Mouse (Mus musculus) heart, adult 2 months (tissue): ENCODE data around the gene Kif5c. TPM values are rescaled to one million over a fixed set of nuclear protein-coding genes. Genes with fewer than 3 reads are reported as not detected.
A peak's percentile ranks its signal among the peaks of the same experiment; 100 is the strongest.

ENCODE experiments used
- DNase-seq, 2 experiments: peaks; one replicate each; pipeline ENCODE4 v3.0.0; 2021
- H3K27ac ChIP-seq: fragments of 200-600 bp; 2 replicates; pipeline ENCODE4 v1.8.1; 2022
- H3K27me3 ChIP-seq: fragments of 200-500 bp; 2 replicates; pipeline ENCODE4 v1.6.1; 2012; ENCODE audit warnings: mild to moderate bottlenecking, low read length, inconsistent platforms, mixed read lengths; ENCODE audit not compliant: control insufficient read depth, insufficient read depth
- H3K36me3 ChIP-seq: fragments of 200-500 bp; 2 replicates; pipeline ENCODE4 v1.6.1; 2012; ENCODE audit warnings: low read length, inconsistent platforms; ENCODE audit not compliant: control insufficient read depth, insufficient read depth
- H3K4me1 ChIP-seq: fragments of 200-500 bp; 2 replicates; pipeline ENCODE4 v1.6.1; 2011; ENCODE audit warnings: low read length; ENCODE audit not compliant: control insufficient read depth, insufficient read depth
- H3K4me3 ChIP-seq: fragments of 200-600 bp; 2 replicates; pipeline ENCODE4 v1.8.1; 2022
- H3K79me2 ChIP-seq: fragments of 200-500 bp; replicated peaks from 2 replicates; pipeline ENCODE4 v1.6.1; 2012; ENCODE audit warnings: mild to moderate bottlenecking, inconsistent platforms, low read length, moderate library complexity, mixed read lengths; ENCODE audit not compliant: control insufficient read depth, insufficient read depth
- H3K9ac ChIP-seq: fragments of 200-500 bp; 2 replicates; pipeline ENCODE4 v1.6.1; 2012; ENCODE audit warnings: low read depth, mild to moderate bottlenecking, control low read depth, inconsistent platforms, low read length, mixed read lengths
- CTCF ChIP-seq: fragments of 200-600 bp; IDR thresholded peaks from 2 replicates; pipeline ENCODE4 v1.8.1; 2022; ENCODE audit warnings: antibody characterized with exemption, mild to moderate bottlenecking, moderate library complexity
- EP300 ChIP-seq: fragments of 200-500 bp; IDR thresholded peaks from 2 replicates; pipeline ENCODE4 v1.6.1; 2011; ENCODE audit warnings: low read depth, low read length, control low read depth; ENCODE audit not compliant: insufficient read depth
- POLR2A ChIP-seq: fragments of 200-500 bp; IDR thresholded peaks from 2 replicates; pipeline ENCODE4 v1.6.1; 2011; ENCODE audit warnings: mild to moderate bottlenecking, low read depth, low read length, control low read depth; ENCODE audit not compliant: insufficient read depth
- WGBS: fragments of 180-500 bp; shearing (Covaris S2); methylation state at CpG from one replicate; pipeline ENCODE4 v1.1.7; 2018; 5-methylcytosine and 5-hydroxymethylcytosine counted together
- intact Hi-C: fragments of 180-260 bp; cut with DNase I; formaldehyde crosslinking; loops from one replicate; pipeline ENCODE4 v1.15.1; 2025
- polyA plus RNA-seq: library from polyadenylated mRNA; depleted of rRNA; stranded (reverse); fragments of >200 nt; gene quantifications from 2 replicates; pipeline ENCODE4 v1.2.3, GENCODE M21; 2012
- total RNA-seq, 2 experiments: library from RNA; stranded (reverse); gene quantifications; 2 replicates each; pipeline ENCODE4 v1.2.3; 2021

Kif5c gene
- total and polyA plus RNA-seq, 3 experiments, result 0.52 to 0.82 (median 0.60) TPM

- Histone ChIP-seq H3K4me3 (no peak overlapping the region), H3K4me1 (no peaks in the 10 kb centered on the region), H3K36me3 (no peaks in the 10 kb centered on the region), H3K27me3 (no peaks in the 10 kb centered on the region), H3K27ac (no peak overlapping the region), H3K9ac (no peak overlapping the region), H3K79me2 (no peaks in the 10 kb centered on the region)
- no peak for DNase-seq
- no peak for TF ChIP-seq POLR2A
- peak; percentile 29; the same call in 1 of the 2 replicates for TF ChIP-seq CTCF
- intact Hi-C loops, result no loop called here
Measured at GRCm38 (mm10) chr2:49775735-49776134, 156.6 kb downstream of the Kif5c start.

- Histone ChIP-seq H3K36me3 (no peaks in the 10 kb centered on the region), H3K27me3 (no peaks in the 10 kb centered on the region), H3K79me2 (no peaks in the 10 kb centered on the region), H3K27ac (no peak overlapping the region), H3K4me1 (no peaks in the 10 kb centered on the region), H3K9ac (no peak overlapping the region), H3K4me3 (no peak overlapping the region)
- DNase-seq, result no peak
- WGBS, result 79% methylated on average over 4 of the region's 4 CpGs
- TF ChIP-seq POLR2A (no peak), EP300 (no peak), CTCF (no peak)
- intact Hi-C loops, result no loop called here
Measured at GRCm38 (mm10) chr2:49776407-49776806, 157.3 kb downstream of the Kif5c start.

- Histone ChIP-seq H3K9ac (peak within 1 kb of the TSS; percentile 14; the same call in 1 of the 2 replicates), H3K36me3 (no peaks in the 10 kb centered on the region), H3K27me3 (peaks cover 10% of the 10 kb centered on the region), H3K27ac (no peak within 1 kb of the TSS), H3K4me3 (peak within 1 kb of the TSS; percentile 33; the same call in 1 of the 2 replicates), H3K4me1 (no peaks in the 10 kb centered on the region), H3K79me2 (no peaks in the 10 kb centered on the region)
- WGBS, result 3% methylated on average over 78 of the region's 79 CpGs
- intact Hi-C loops, result no loop called here
- no peak for DNase-seq
- TF ChIP-seq POLR2A (no peak), EP300 (no peak), CTCF (no peak)
Measured at GRCm38 (mm10) chr2:49787376-49788050, 168.4 kb downstream of the Kif5c start, which contains the start of gene Lypd6b. TSS of gene Lypd6b (plus strand) at chr2:49787688.

GRCm38 (mm10) chr2:49788051-49788418, 168.9 kb downstream of the Kif5c start:
- H3K79me2 ChIP-seq, result no peaks in the 10 kb centered on the region
- H3K4me1 ChIP-seq, result no peaks in the 10 kb centered on the region
- peaks cover 10% of the 10 kb centered on the region for H3K27me3 ChIP-seq
- no peak overlapping the region for H3K9ac ChIP-seq
- DNase-seq, result no peak
- H3K4me3 ChIP-seq, result peak overlapping the region; percentile 33; the same call in 1 of the 2 replicates
- H3K27ac ChIP-seq, result no peak overlapping the region
- 3% methylated on average over 14 of the region's 14 CpGs for WGBS
- H3K36me3 ChIP-seq, result no peaks in the 10 kb centered on the region
- TF ChIP-seq POLR2A (no peak), EP300 (no peak), CTCF (no peak)
- intact Hi-C loops, result no loop called here

- intact Hi-C loops, result no loop called here
- Histone ChIP-seq H3K4me3 (no peak overlapping the region), H3K36me3 (no peaks in the 10 kb centered on the region), H3K9ac (no peak overlapping the region), H3K4me1 (no peaks in the 10 kb centered on the region), H3K79me2 (no peaks in the 10 kb centered on the region), H3K27ac (no peak overlapping the region), H3K27me3 (peaks cover 10% of the 10 kb centered on the region)
- 27% methylated on average over 3 of the region's 3 CpGs for whole genome bisulfite sequencing
- DNase-seq, result no peak
- TF ChIP-seq EP300, result no peak
- no peak for TF ChIP-seq POLR2A
- no peak for TF ChIP-seq CTCF
Measured at GRCm38 (mm10) chr2:49788643-49789042, 169.5 kb downstream of the Kif5c start.

GRCm38 (mm10) chr2:49789078-49789477, 170.0 kb downstream of the Kif5c start:
- no peak for TF ChIP-seq POLR2A
- no peak for TF ChIP-seq EP300
- TF ChIP-seq CTCF, result no peak
- Histone ChIP-seq H3K27ac (no peak overlapping the region), H3K4me3 (no peak overlapping the region), H3K27me3 (peaks cover 10% of the 10 kb centered on the region), H3K4me1 (no peaks in the 10 kb centered on the region), H3K9ac (no peak overlapping the region), H3K79me2 (no peaks in the 10 kb centered on the region), H3K36me3 (no peaks in the 10 kb centered on the region)
- WGBS, result 52% methylated on average over 6 of the region's 6 CpGs
- DNase-seq, result no peak
- intact Hi-C loops, result no loop called here
